Mouse (Mus musculus) telencephalon, adult 2 months (tissue): ENCODE measurements around the gene Gorab.

Experiments used
- DNase-seq: peaks from one replicate; pipeline ENCODE4 v3.0.0-alpha.2; 2011; ENCODE audit warnings: low read depth, low spot score

Gene Gorab

DNA sequence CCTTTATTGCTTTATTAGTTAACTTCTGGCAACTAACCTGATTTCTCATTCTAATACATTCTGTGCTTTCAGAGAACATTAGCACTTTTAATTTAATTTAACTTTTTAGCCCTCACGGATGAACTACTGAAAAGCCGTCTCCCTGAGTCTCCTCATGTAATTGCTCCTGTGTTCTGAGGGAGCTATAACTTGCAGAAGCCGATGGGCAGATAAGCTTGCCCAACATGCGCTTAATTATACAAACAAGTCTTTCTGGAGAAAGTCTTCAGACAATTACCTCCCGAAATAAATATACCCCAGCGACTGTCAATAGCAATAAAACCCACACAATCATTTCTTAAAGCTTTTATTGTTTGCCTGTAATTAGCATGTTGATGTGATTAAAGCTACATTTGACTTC, 45.7 kb downstream of the Gorab start:
- no peak for DNase-seq

DNA sequence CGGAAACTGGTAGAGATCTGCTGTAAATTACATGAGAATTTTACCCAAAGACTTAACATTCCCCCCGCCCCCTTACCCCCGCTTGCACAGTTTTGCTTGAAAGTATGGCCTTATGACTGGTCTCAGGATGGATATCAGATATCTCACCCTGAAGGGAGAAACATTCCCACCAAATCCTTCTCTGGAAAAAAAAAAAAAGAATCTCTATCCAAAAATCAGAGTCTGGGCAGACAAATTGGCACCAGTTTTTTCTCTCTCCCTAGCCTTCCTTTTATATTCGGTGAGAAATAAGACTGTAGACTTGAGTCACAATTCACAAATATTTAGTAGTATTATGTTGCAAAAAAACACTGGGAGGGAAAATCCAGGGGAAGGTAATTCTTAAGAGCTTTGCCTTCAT, 47.3 kb downstream of the Gorab start:
- DNase-seq, result no peak

- no peak for DNase-seq
Observed at GRCm38 (mm10) chr1:163355626-163356156, 47.8 kb downstream of the Gorab start.

- no peak for DNase-seq
Observed at GRCm38 (mm10) chr1:163350988-163351387, 52.5 kb downstream of the Gorab start.

DNA sequence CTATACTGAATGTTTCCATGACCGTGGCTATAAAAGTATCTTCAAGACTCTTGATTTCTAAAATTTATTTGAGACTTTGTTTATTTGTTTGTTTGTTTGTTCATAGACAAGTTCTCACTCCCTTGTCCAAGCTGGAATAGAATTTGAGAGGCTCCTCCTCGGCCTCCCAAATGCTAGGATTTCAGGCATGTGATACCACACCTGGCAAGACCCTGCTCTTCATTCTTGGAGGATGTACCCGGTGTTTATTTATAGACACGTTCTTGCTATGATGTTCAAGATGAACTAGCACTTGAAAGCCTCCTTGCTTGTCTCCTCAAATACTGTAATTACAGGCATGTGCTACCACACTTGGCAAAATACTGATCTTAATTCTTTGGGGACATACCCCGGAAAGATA, 57.9 kb downstream of the Gorab start:
- no peak for DNase-seq

DNA sequence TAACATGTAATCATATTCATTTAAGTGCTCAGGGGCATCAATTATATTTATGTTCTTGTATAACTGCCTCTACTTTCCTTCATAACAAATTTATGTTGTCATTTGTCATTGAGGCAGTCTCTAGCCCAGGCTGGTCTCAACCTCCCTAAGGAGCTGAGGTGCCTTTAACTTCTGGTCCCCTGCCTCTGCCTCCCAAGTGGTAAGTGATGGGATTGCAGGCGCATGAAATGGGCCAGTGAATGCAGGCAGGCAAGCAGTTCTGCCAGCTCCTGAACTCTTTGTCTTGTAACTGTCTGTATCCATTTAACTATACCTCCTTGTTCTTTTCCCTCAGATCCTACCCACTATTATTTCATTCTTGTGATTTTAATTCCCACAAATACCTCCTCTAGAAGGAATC, 58.5 kb downstream of the Gorab start:
- no peak for DNase-seq

- DNase-seq, result no peak
Observed at GRCm38 (mm10) chr1:163339219-163339561, 64.3 kb downstream of the Gorab start.

DNA sequence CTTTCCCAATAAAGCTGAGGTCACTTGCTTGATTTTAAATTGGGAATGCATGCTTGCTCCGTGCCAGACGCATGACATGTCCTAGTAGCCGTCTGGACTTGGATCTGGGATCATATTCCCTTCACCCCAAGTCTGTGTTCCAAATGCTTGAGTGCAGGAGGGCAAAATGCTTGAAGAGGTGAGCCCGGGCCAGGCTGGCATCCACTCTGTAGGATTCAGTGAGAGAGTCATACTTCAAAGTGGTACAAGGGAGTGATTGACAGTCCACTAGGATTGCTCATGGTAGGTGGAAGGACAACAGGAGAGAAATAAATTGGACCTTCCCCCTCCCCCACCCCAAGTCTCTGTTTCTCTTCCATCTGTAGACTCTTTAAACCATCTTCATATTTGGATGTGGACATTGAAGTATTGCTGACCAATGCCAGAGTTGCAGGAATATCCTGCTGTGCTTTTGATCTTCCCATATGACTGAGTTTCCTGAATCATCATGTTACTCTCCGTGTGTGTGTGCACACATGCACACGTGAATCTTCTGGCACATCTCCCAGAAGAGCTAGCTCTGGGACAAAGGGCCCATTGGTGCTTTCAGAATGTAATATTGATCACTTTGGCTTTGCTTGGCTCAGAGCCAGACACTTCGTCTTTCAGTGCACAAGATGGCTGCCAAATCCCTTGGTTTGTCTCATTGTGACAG, 64.8 kb downstream of the Gorab start:
- DNase-seq, result no peak

DNA sequence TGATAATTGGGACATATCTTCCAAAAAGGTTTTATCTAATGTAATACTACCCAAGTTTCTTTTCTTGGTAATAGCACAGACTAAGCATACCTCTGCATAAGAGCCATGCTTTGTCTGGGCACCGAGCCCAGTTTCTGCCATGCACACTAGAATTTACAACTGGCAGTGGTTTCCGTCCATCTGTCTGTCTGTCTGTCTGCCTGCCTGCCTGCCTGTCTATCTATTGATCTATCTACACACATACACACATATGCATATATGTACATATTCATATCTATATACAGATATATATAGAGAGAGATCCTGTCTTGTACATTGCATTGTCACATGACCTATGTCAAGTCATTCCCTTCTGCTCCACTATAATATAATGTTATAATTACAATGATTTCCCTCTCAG, 65.6 kb downstream of the Gorab start:
- no peak for DNase-seq
